Comparison of ENCODE assay signal across 2 mouse cellular contexts in genomic region chr13:23541497-23541896, GRCm38 (mm10).
TF ChIP-seq lines count a peak whose summit lies in the region.

No protein-coding gene starts in this region.

TF ChIP-seq in MEL, 35 proteins besides CTCF, POLR2A, EP300 and RAD21 (continued from another document):
- 0 out of 2 replicates have a peak, but pooled peaks have one; percentile 54 for TF ChIP-seq TBP (IDR thresholded peaks at IDR 0.05; ENCODE audit: low read depth, low read length)

TF ChIP-seq in myocyte, 11 proteins besides CTCF, POLR2A, EP300 and RAD21 (continued from another document):
- TF ChIP-seq CEBPB (IDR thresholded peaks at IDR 0.05; ENCODE audit: insufficient read depth, poor library complexity, severe bottlenecking), result no peak
- TF ChIP-seq MAX (IDR thresholded peaks at IDR 0.05; ENCODE audit: low read depth), result no peak
- TF ChIP-seq MYOG (IDR thresholded peaks at IDR 0.05; ENCODE audit: control insufficient read depth in 1 of 3, insufficient read depth in 1 of 3, insufficient read length in 2 of 3, low read depth in 2 of 3), result no peak
- no peak for TF ChIP-seq MYOD1 (IDR thresholded peaks at IDR 0.05; ENCODE audit: control insufficient read depth in 1 of 3, insufficient read length in 2 of 3, low read depth in 2 of 3)
- TF ChIP-seq E2F4 (IDR thresholded peaks at IDR 0.05; ENCODE audit: insufficient read depth), result no peak
- TF ChIP-seq POLR2AphosphoS2 (IDR thresholded peaks at IDR 0.05; ENCODE audit: insufficient read length, low read depth), result no peak
